Mouse (Mus musculus): ENCODE results near the gene Tnpo2. TPM values are rescaled to one million over a fixed set of nuclear protein-coding genes. Genes with fewer than 3 reads are reported as not detected.

Gene Tnpo2
- polyA plus RNA-seq, 1 experiment from 2014 or later, result 65.1 TPM

- ATAC-seq, result peak; percentile 95
Observed at GRCm38 (mm10) chr8:85059879-85060616, 23.3 kb downstream of the Tnpo2 start, which contains the start of gene Fbxw9. Gene Fbxw9 (plus strand): TSS chr8:85060055.

GRCm38 (mm10) chr8:85062603-85063002 is 25.9 kb downstream of the Tnpo2 start:
- Histone ChIP-seq H3K9me3 (replicated peaks; ENCODE audit: control insufficient read depth, low read length, poor library complexity, severe bottlenecking) (no peaks in the 10 kb centered on the region), H3K27ac (ENCODE audit: low read length) (no peak overlapping the region), H3K9ac (ENCODE audit: low read depth, low read length) (no peak overlapping the region), H3K27me3 (ENCODE audit: control insufficient read depth, insufficient read depth, low read depth, low read length) (no peaks in the 10 kb centered on the region), H3K4me1 (ENCODE audit: control insufficient read depth, insufficient read depth, low read length) (peaks cover 17% of the 10 kb centered on the region), H3K4me3 (ENCODE audit: low read depth, low read length) (no peak overlapping the region), H3K36me3 (ENCODE audit: control insufficient read depth, insufficient read depth, low read length) (peaks cover 15% of the 10 kb centered on the region), H3K4me2 (ENCODE audit: low read length) (no peak overlapping the region)
- WGBS, result 94% methylated on average over 4 of the region's 4 CpGs
- no peak for ATAC-seq

More at GRCm38 (mm10) chr8:85059879-85060616, 23.3 kb downstream of the Tnpo2 start, which contains the start of gene Fbxw9:
- no peaks in the 10 kb centered on the region for H3K27me3 ChIP-seq (ENCODE audit: control insufficient read depth, insufficient read depth, low read depth, low read length)
- under 1% methylated on average over 52 of the region's 53 CpGs for WGBS
- H3K36me3 ChIP-seq (ENCODE audit: control insufficient read depth, insufficient read depth, low read length), result peaks cover 12% of the 10 kb centered on the region
- H3K9ac ChIP-seq (ENCODE audit: low read depth, low read length), result peak within 1 kb of the TSS; percentile 88
- H3K4me2 ChIP-seq (ENCODE audit: low read length), result peak within 1 kb of the TSS; percentile 63
- H3K27ac ChIP-seq (ENCODE audit: low read length), result peak within 1 kb of the TSS; percentile 84
- peak within 1 kb of the TSS; percentile 96 for H3K4me3 ChIP-seq (ENCODE audit: low read depth, low read length)
- H3K9me3 ChIP-seq (replicated peaks; ENCODE audit: control insufficient read depth, low read length, poor library complexity, severe bottlenecking), result no peaks in the 10 kb centered on the region
- H3K4me1 ChIP-seq (ENCODE audit: control insufficient read depth, insufficient read depth, low read length), result peaks cover 17% of the 10 kb centered on the region

- H3K4me1 ChIP-seq (ENCODE audit: control insufficient read depth, insufficient read depth, low read length), result peaks cover 17% of the 10 kb centered on the region
- H3K9me3 ChIP-seq (replicated peaks; ENCODE audit: control insufficient read depth, low read length, poor library complexity, severe bottlenecking), result no peaks in the 10 kb centered on the region
- H3K4me2 ChIP-seq (ENCODE audit: low read length), result no peak overlapping the region
- H3K27me3 ChIP-seq (ENCODE audit: control insufficient read depth, insufficient read depth, low read depth, low read length), result no peaks in the 10 kb centered on the region
- H3K27ac ChIP-seq (ENCODE audit: low read length), result no peak overlapping the region
- ATAC-seq, result no peak
- 37% methylated on average over 2 of the region's 2 CpGs for WGBS
- H3K9ac ChIP-seq (ENCODE audit: low read depth, low read length), result no peak overlapping the region
- peaks cover 20% of the 10 kb centered on the region for H3K36me3 ChIP-seq (ENCODE audit: control insufficient read depth, insufficient read depth, low read length)
- no peak overlapping the region for H3K4me3 ChIP-seq (ENCODE audit: low read depth, low read length)
Observed at GRCm38 (mm10) chr8:85065213-85065612, 28.5 kb downstream of the Tnpo2 start.

GRCm38 (mm10) chr8:85067155-85067554 is 30.4 kb downstream of the Tnpo2 start:
- no peak overlapping the region for H3K27ac ChIP-seq (ENCODE audit: low read length)
- WGBS, result 95% methylated on average over 2 of the region's 2 CpGs

GRCm38 (mm10) chr8:85067982-85068381 is 31.3 kb downstream of the Tnpo2 start, which contains the start of gene Gm5741:
Gene Gm5741 (minus strand): TSS chr8:85067982.
- ATAC-seq, result no peak

More at GRCm38 (mm10) chr8:85067155-85067554, 30.4 kb downstream of the Tnpo2 start:
- H3K36me3 ChIP-seq (ENCODE audit: control insufficient read depth, insufficient read depth, low read length), result peaks cover 20% of the 10 kb centered on the region
- no peak overlapping the region for H3K4me3 ChIP-seq (ENCODE audit: low read depth, low read length)
- H3K9me3 ChIP-seq (replicated peaks; ENCODE audit: control insufficient read depth, low read length, poor library complexity, severe bottlenecking), result no peaks in the 10 kb centered on the region
- H3K4me2 ChIP-seq (ENCODE audit: low read length), result no peak overlapping the region
- peaks cover 4% of the 10 kb centered on the region for H3K4me1 ChIP-seq (ENCODE audit: control insufficient read depth, insufficient read depth, low read length)
- H3K9ac ChIP-seq (ENCODE audit: low read depth, low read length), result no peak overlapping the region
- no peak for ATAC-seq
- no peaks in the 10 kb centered on the region for H3K27me3 ChIP-seq (ENCODE audit: control insufficient read depth, insufficient read depth, low read depth, low read length)

GRCm38 (mm10) chr8:85071041-85071440 is 34.3 kb downstream of the Tnpo2 start:
- 86% methylated on average over 5 of the region's 5 CpGs for WGBS
- Histone ChIP-seq H3K27me3 (ENCODE audit: control insufficient read depth, insufficient read depth, low read depth, low read length) (no peaks in the 10 kb centered on the region), H3K4me2 (ENCODE audit: low read length) (peak overlapping the region; percentile 64), H3K4me3 (ENCODE audit: low read depth, low read length) (peak overlapping the region; percentile 86; the same call in 1 of the 2 replicates), H3K9ac (ENCODE audit: low read depth, low read length) (peak overlapping the region; percentile 85; the same call in 1 of the 2 replicates), H3K9me3 (replicated peaks; ENCODE audit: control insufficient read depth, low read length, poor library complexity, severe bottlenecking) (no peaks in the 10 kb centered on the region), H3K4me1 (ENCODE audit: control insufficient read depth, insufficient read depth, low read length) (peaks cover 10% of the 10 kb centered on the region), H3K36me3 (ENCODE audit: control insufficient read depth, insufficient read depth, low read length) (peaks cover 18% of the 10 kb centered on the region), H3K27ac (ENCODE audit: low read length) (peak overlapping the region; percentile 91)
- ATAC-seq, result no peak

More at GRCm38 (mm10) chr8:85067982-85068381, 31.3 kb downstream of the Tnpo2 start, which contains the start of gene Gm5741:
- Histone ChIP-seq H3K4me1 (ENCODE audit: control insufficient read depth, insufficient read depth, low read length) (peaks cover 8% of the 10 kb centered on the region), H3K36me3 (ENCODE audit: control insufficient read depth, insufficient read depth, low read length) (peaks cover 16% of the 10 kb centered on the region), H3K9ac (ENCODE audit: low read depth, low read length) (no peak within 1 kb of the TSS), H3K4me2 (ENCODE audit: low read length) (no peak within 1 kb of the TSS), H3K9me3 (replicated peaks; ENCODE audit: control insufficient read depth, low read length, poor library complexity, severe bottlenecking) (no peaks in the 10 kb centered on the region), H3K27me3 (ENCODE audit: control insufficient read depth, insufficient read depth, low read depth, low read length) (no peaks in the 10 kb centered on the region), H3K4me3 (ENCODE audit: low read depth, low read length) (no peak within 1 kb of the TSS), H3K27ac (ENCODE audit: low read length) (no peak within 1 kb of the TSS)

- peaks cover 10% of the 10 kb centered on the region for H3K4me1 ChIP-seq (ENCODE audit: control insufficient read depth, insufficient read depth, low read length)
- H3K4me3 ChIP-seq (ENCODE audit: low read depth, low read length), result peak within 1 kb of the TSS; percentile 86
- H3K9me3 ChIP-seq (replicated peaks; ENCODE audit: control insufficient read depth, low read length, poor library complexity, severe bottlenecking), result no peaks in the 10 kb centered on the region
- peak; percentile 87 for ATAC-seq
- H3K9ac ChIP-seq (ENCODE audit: low read depth, low read length), result peak within 1 kb of the TSS; percentile 85
- H3K27ac ChIP-seq (ENCODE audit: low read length), result peak within 1 kb of the TSS; percentile 91
- H3K27me3 ChIP-seq (ENCODE audit: control insufficient read depth, insufficient read depth, low read depth, low read length), result no peaks in the 10 kb centered on the region
- under 1% methylated on average over 67 of the region's 68 CpGs for WGBS
- H3K36me3 ChIP-seq (ENCODE audit: control insufficient read depth, insufficient read depth, low read length), result peaks cover 15% of the 10 kb centered on the region
- H3K4me2 ChIP-seq (ENCODE audit: low read length), result peak within 1 kb of the TSS; percentile 64
Observed at GRCm38 (mm10) chr8:85071514-85072281, 35.0 kb downstream of the Tnpo2 start, which contains the start of gene Dhps. Gene Dhps (plus strand): TSS chr8:85071757.

GRCm38 (mm10) chr8:85072364-85072929 is 35.7 kb downstream of the Tnpo2 start:
- Histone ChIP-seq H3K9me3 (replicated peaks; ENCODE audit: control insufficient read depth, low read length, poor library complexity, severe bottlenecking) (no peaks in the 10 kb centered on the region), H3K4me2 (ENCODE audit: low read length) (peak overlapping the region; percentile 64), H3K4me3 (ENCODE audit: low read depth, low read length) (peak overlapping the region; percentile 86), H3K36me3 (ENCODE audit: control insufficient read depth, insufficient read depth, low read length) (peaks cover 14% of the 10 kb centered on the region; the same call in 1 of the 2 replicates), H3K4me1 (ENCODE audit: control insufficient read depth, insufficient read depth, low read length) (peaks cover 10% of the 10 kb centered on the region), H3K27ac (ENCODE audit: low read length) (peak overlapping the region; percentile 91), H3K27me3 (ENCODE audit: control insufficient read depth, insufficient read depth, low read depth, low read length) (no peaks in the 10 kb centered on the region), H3K9ac (ENCODE audit: low read depth, low read length) (peak overlapping the region; percentile 85)
- 44% methylated on average over 9 of the region's 9 CpGs for WGBS
- ATAC-seq, result no peak
